Mouse (Mus musculus) CH12.LX (cell line): Measurements from ENCODE around the gene Pcna. TPM values are rescaled to one million over a fixed set of nuclear protein-coding genes. Genes with fewer than 3 reads are reported as not detected.
A peak's percentile ranks its signal among the peaks of the same experiment; 100 is the strongest.

Experiments used
- DNase-seq: peaks from one replicate; pipeline ENCODE4 v3.0.0-alpha.2; 2013; ENCODE audit errors: extremely low read depth
- H3K27ac ChIP-seq: 2 replicates; pipeline ENCODE4 v1.5.1; 2012; ENCODE audit warnings: low read depth, mild to moderate bottlenecking, control low read depth, moderate library complexity; ENCODE audit not compliant: insufficient read depth
- H3K27me3 ChIP-seq: replicated peaks from 2 replicates; pipeline ENCODE3; 2012; ENCODE audit warnings: inconsistent platforms
- H3K36me3 ChIP-seq, 2 experiments: replicated peaks in 1 of 2; 2 replicates each; pipeline versions ENCODE3 to v1.6.1; 2012; ENCODE audit warnings: inconsistent platforms in 1 of 2, low read length in 1 of 2, mild to moderate bottlenecking in 1 of 2, mixed read lengths in 1 of 2, moderate library complexity in 1 of 2; ENCODE audit not compliant: control insufficient read depth in 1 of 2, insufficient read depth in 1 of 2
- H3K4me1 ChIP-seq, 2 experiments: 2 replicates each; pipeline ENCODE4 v1.6.1; 2012; ENCODE audit warnings: inconsistent platforms in 1 of 2, moderate library complexity in 1 of 2; ENCODE audit not compliant: insufficient read depth in 2 of 2, control insufficient read depth in 1 of 2
- H3K4me2 ChIP-seq: 2 replicates; pipeline ENCODE4 v1.6.1; 2012; ENCODE audit warnings: low read depth, mild to moderate bottlenecking, control low read depth; ENCODE audit not compliant: poor library complexity, insufficient read depth, severe bottlenecking
- H3K4me3 ChIP-seq, 3 experiments: fragments of 150-350 bp in 1 of 3; sonication (generic) in 1 of 3; replicated peaks in 1 of 3; 2 replicates each; pipeline versions ENCODE3 to v1.5.1; 2011 to 2012; ENCODE audit warnings: low read depth in 2 of 3, low read length in 2 of 3, mild to moderate bottlenecking in 2 of 3, moderate library complexity in 2 of 3, control low read depth in 1 of 3, improper control_type of control experiment in 1 of 3, inconsistent platforms in 1 of 3, mixed read lengths in 1 of 3; ENCODE audit not compliant: poor library complexity in 1 of 3
- H3K79me2 ChIP-seq: replicated peaks from 2 replicates; pipeline ENCODE4 v1.6.1; 2012; ENCODE audit warnings: mild to moderate bottlenecking, moderate library complexity; ENCODE audit not compliant: control insufficient read depth, poor library complexity, insufficient read depth, severe bottlenecking; ENCODE audit errors: extremely low read depth
- H3K9ac ChIP-seq: 2 replicates; pipeline ENCODE4 v1.6.1; 2012; ENCODE audit warnings: low read depth, mild to moderate bottlenecking, control low read depth, moderate library complexity; ENCODE audit not compliant: insufficient read depth
- H3K9me3 ChIP-seq: replicated peaks from 2 replicates; pipeline ENCODE3; 2012; ENCODE audit warnings: low read length, inconsistent platforms, mixed read lengths
- CHD2 ChIP-seq: IDR thresholded peaks from 2 replicates; pipeline ENCODE4 v1.6.1; 2011; ENCODE audit warnings: low read length, improper control_type of control experiment
- CTCF ChIP-seq, 2 experiments: IDR thresholded peaks in 1 of 2; conservative IDR thresholded peaks in 1 of 2; 2 replicates each; pipeline ENCODE4 v1.5.1; 2011 to 2012; ENCODE audit warnings: low read depth in 2 of 2, low read length in 2 of 2, improper control_type of control experiment in 1 of 2, inconsistent platforms in 1 of 2, mild to moderate bottlenecking in 1 of 2, moderate library complexity in 1 of 2
- E2F4 ChIP-seq: IDR thresholded peaks from 2 replicates; pipeline ENCODE4 v1.6.1; 2011; ENCODE audit warnings: low read depth, low read length, improper control_type of control experiment; ENCODE audit not compliant: insufficient replicate concordance
- GABPA ChIP-seq: IDR thresholded peaks from 2 replicates; pipeline ENCODE4 v1.6.1; 2012; ENCODE audit warnings: low read depth, low read length, improper control_type of control experiment, inconsistent platforms; ENCODE audit not compliant: insufficient replicate concordance
- HCFC1 ChIP-seq: IDR thresholded peaks from 2 replicates; pipeline ENCODE4 v1.6.1; 2012; ENCODE audit warnings: low read depth, mild to moderate bottlenecking, inconsistent platforms, low read length, improper control_type of control experiment
- IRF4 ChIP-seq: IDR thresholded peaks from 2 replicates; pipeline ENCODE4 v1.6.1; 2014; ENCODE audit warnings: low read depth, mild to moderate bottlenecking, inconsistent platforms, low read length, improper control_type of control experiment
- JUND ChIP-seq: conservative IDR thresholded peaks from 2 replicates; pipeline ENCODE4 v1.6.1; 2011; ENCODE audit warnings: low read depth, low read length, improper control_type of control experiment
- KAT2A ChIP-seq: IDR thresholded peaks from 2 replicates; pipeline ENCODE4 v1.6.1; 2012; ENCODE audit warnings: low read length, improper control_type of control experiment, inconsistent platforms; ENCODE audit not compliant: insufficient replicate concordance
- MYC ChIP-seq: IDR thresholded peaks from 2 replicates; pipeline ENCODE4 v1.6.1; 2011; ENCODE audit warnings: low read depth, mild to moderate bottlenecking, improper control_type of control experiment, low read length
- NELFE ChIP-seq: IDR thresholded peaks from 2 replicates; pipeline ENCODE4 v1.6.1; 2011; ENCODE audit warnings: low read depth, low read length, improper control_type of control experiment
- NRF1 ChIP-seq: IDR thresholded peaks from 2 replicates; pipeline ENCODE4 v1.6.1; 2014; ENCODE audit warnings: low read depth, mild to moderate bottlenecking, inconsistent platforms, low read length, improper control_type of control experiment, moderate library complexity
- PAX5 ChIP-seq: IDR thresholded peaks from 2 replicates; pipeline ENCODE4 v1.6.1; 2012; ENCODE audit warnings: low read length, inconsistent platforms, mixed read lengths
- RAD21 ChIP-seq: IDR thresholded peaks from 2 replicates; pipeline ENCODE4 v1.6.1; 2011; ENCODE audit warnings: low read depth, mild to moderate bottlenecking, low read length, improper control_type of control experiment, moderate library complexity
- RCOR1 ChIP-seq: conservative IDR thresholded peaks from 2 replicates; pipeline ENCODE4 v1.6.1; 2012; ENCODE audit warnings: low read depth, mild to moderate bottlenecking, inconsistent platforms, low read length, improper control_type of control experiment
- UBTF ChIP-seq: IDR thresholded peaks from 2 replicates; pipeline ENCODE4 v1.6.1; 2012; ENCODE audit warnings: low read depth, mild to moderate bottlenecking, inconsistent platforms, low read length, improper control_type of control experiment, moderate library complexity
- USF2 ChIP-seq: conservative IDR thresholded peaks from 2 replicates; pipeline ENCODE4 v1.6.1; 2011; ENCODE audit warnings: low read depth, low read length, improper control_type of control experiment
- ZC3H11A ChIP-seq: IDR thresholded peaks from 2 replicates; pipeline ENCODE4 v1.6.1; 2012; ENCODE audit warnings: low read depth, mild to moderate bottlenecking, inconsistent platforms, low read length, improper control_type of control experiment
- ZMIZ1 ChIP-seq: IDR thresholded peaks from 2 replicates; pipeline ENCODE4 v1.6.1; 2012; ENCODE audit warnings: low read depth, mild to moderate bottlenecking, inconsistent platforms, low read length, improper control_type of control experiment
- dilution Hi-C: fragments of 300-500 bp; cut with MboI; formaldehyde crosslinking; loops from 2 replicates; pipeline ENCODE4 v1.14.3; 2020; ENCODE audit warnings: low sequenced_read_pairs; ENCODE audit not compliant: extremely low pct_unique_long_range_greater_than_20kb, extremely low pct_ligation_motif_present
- in situ Hi-C: fragments of 300-500 bp; cut with MboI; formaldehyde crosslinking; loops from 3 replicates; pipeline ENCODE4 v1.14.3; 2019; ENCODE audit warnings: low sequenced_read_pairs, low pct_ligation_motif_present, low pct_unique_long_range_greater_than_20kb, mixed read lengths
- polyA plus RNA-seq: library from polyadenylated mRNA; unstranded; fragments of >175 nt; gene quantifications from 2 replicates; pipeline ENCODE4 v1.2.1, GENCODE M21; 2012; ENCODE audit warnings: low read depth; ENCODE audit not compliant: insufficient read length
- total RNA-seq, 2 experiments: library from RNA; depleted of rRNA; stranded (reverse); fragments of 300-350 nt in 1 of 2; fragments of >200 nt in 1 of 2; gene quantifications; 2 replicates each; pipeline ENCODE4 v1.2.3; 2012 to 2014

Gene Pcna
- total and polyA plus RNA-seq, 3 experiments: 354 to 839 (median 550) TPM

- TF ChIP-seq UBTF: 0 out of 2 replicates have a peak, but pooled peaks have one; percentile 46
Measured at GRCm38 (mm10) chr2:132252542-132253528, at the start of gene Pcna (continued).

GRCm38 (mm10) chr2:132301436-132301835 lies 48.3 kb upstream of the Pcna start:
- H3K27ac ChIP-seq: no peak overlapping the region
- H3K79me2 ChIP-seq: no peaks in the 10 kb centered on the region
- H3K4me1 ChIP-seq: peaks cover 2 to 25% of the 10 kb centered on the region in 2 experiments; a peak in 3 of 4 replicates
- no peak overlapping the region for H3K9ac ChIP-seq
- no peaks in the 10 kb centered on the region for H3K27me3 ChIP-seq
- H3K9me3 ChIP-seq: peaks cover 4% of the 10 kb centered on the region
- dilution Hi-C loops: no loop called here
- H3K36me3 ChIP-seq: peaks cover 59 to 93% of the 10 kb centered on the region in 2 experiments
- no peak overlapping the region for H3K4me3 ChIP-seq
- no peak for DNase-seq
- in situ Hi-C loops: loop anchor here (5.0 to 25.0 kb wide), 3 partner anchors 39 to 611 kb away; partner anchors contain the start of gene Cds2
- no peak for TF ChIP-seq MYC
- no peak for TF ChIP-seq NRF1
- no peak for TF ChIP-seq PAX5
- TF ChIP-seq E2F4: no peak
- TF ChIP-seq RCOR1: no peak
- TF ChIP-seq ZC3H11A: no peak
- TF ChIP-seq ZMIZ1: no peak
- no peak for TF ChIP-seq IRF4
- no peak for TF ChIP-seq KAT2A
- TF ChIP-seq, all 38 proteins: peak for 0
- no peak overlapping the region for H3K4me2 ChIP-seq

GRCm38 (mm10) chr2:132298250-132298649 lies 45.1 kb upstream of the Pcna start:
- Histone ChIP-seq H3K9me3 (peaks cover 4% of the 10 kb centered on the region), H3K4me3 (no peak overlapping the region), H3K9ac (no peak overlapping the region), H3K4me1 (peaks cover 2 to 30% of the 10 kb centered on the region in 2 experiments; a peak in 3 of 4 replicates), H3K4me2 (no peak overlapping the region), H3K27me3 (no peaks in the 10 kb centered on the region), H3K36me3 (peaks cover 63 to 97% of the 10 kb centered on the region in 2 experiments), H3K79me2 (no peaks in the 10 kb centered on the region), H3K27ac (no peak overlapping the region)
- dilution Hi-C loops: no loop called here
- TF ChIP-seq JUND (no peak), E2F4 (no peak), CTCF (conservative IDR thresholded peaks at IDR 0.05 in 1 of 2, IDR thresholded peaks at IDR 0.05 in 1 of 2; ENCODE audit: low read depth in 2 of 2, low read length in 2 of 2) (no peak), ZC3H11A (no peak), NELFE (no peak), CHD2 (no peak), HCFC1 (no peak), USF2 (no peak), GABPA (no peak), RAD21 (no peak)
- DNase-seq: no peak
- in situ Hi-C loops: no loop called here
